Mouse (Mus musculus) bone marrow, adult 2 months (tissue): ENCODE measurements around the gene Wdr76.

Experiments
- CTCF ChIP-seq: fragments of 200-500 bp; IDR thresholded peaks from 2 replicates; pipeline ENCODE4 v1.5.1; 2011; ENCODE audit warnings: low read length, control low read depth; ENCODE audit not compliant: control insufficient read depth, insufficient read depth
- POLR2A ChIP-seq: fragments of 200-500 bp; IDR thresholded peaks from 2 replicates; pipeline ENCODE4 v1.6.1; 2011; ENCODE audit warnings: low read depth, mild to moderate bottlenecking, control low read depth, low read length, borderline replicate concordance; ENCODE audit not compliant: control insufficient read depth

DNA sequence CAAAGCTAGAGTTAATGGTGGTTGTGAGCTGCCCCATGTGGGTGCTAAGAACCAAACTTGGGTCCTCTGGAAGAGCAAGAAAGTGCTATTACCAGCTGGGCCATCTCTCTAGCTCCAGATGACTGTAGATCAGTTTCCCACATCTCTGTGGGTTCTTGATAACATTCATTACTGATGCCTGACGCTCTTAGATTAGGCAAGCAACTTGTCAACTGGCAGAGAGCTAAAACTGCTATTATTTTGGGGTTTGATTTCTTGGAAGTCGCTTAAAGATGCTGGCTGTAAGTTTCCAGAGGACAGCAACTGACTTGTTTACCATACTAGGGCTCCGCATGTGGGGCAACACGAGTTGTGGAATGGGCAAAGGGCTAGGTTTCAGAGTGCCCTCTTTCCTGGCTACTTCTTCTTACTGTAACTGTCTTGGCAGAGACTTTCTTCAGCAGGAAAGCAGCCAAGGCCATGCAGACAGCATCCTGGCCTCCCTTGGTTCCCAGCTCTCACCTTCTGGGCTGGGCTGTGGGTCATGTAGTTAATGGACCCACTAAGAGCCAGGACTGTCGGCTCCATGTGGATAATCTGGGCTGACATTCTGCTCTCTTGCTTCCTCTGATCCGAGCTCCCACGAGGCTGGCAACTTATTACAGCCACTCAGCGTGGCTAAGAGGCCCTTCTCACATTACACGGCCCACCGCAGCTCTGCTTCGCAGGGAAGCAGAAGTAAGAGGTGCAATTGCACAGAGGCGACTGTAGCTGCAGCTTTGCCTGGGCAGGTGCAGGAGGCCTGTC lies 81.2 kb downstream of the Wdr76 start:
- TF ChIP-seq CTCF: no peak
- no peak for TF ChIP-seq POLR2A
